Mouse (Mus musculus): ENCODE data around the gene Slc35f1. TPM values are rescaled to one million over a fixed set of nuclear protein-coding genes. Genes with fewer than 3 reads are reported as not detected.

The Slc35f1 gene
- total RNA-seq (2018; cell fraction: chromatin; rRNA removed) = not detected
- total RNA-seq (2018; cell fraction: cytosol; rRNA removed) = under 1 TPM in 1 of 26 experiments, not detected in 25; 0.03 TPM
- not detected for total RNA-seq (2018; cell fraction: nucleus; rRNA removed)
- polyA plus RNA-seq (2018) = not detected in 3 replicates

DNA sequence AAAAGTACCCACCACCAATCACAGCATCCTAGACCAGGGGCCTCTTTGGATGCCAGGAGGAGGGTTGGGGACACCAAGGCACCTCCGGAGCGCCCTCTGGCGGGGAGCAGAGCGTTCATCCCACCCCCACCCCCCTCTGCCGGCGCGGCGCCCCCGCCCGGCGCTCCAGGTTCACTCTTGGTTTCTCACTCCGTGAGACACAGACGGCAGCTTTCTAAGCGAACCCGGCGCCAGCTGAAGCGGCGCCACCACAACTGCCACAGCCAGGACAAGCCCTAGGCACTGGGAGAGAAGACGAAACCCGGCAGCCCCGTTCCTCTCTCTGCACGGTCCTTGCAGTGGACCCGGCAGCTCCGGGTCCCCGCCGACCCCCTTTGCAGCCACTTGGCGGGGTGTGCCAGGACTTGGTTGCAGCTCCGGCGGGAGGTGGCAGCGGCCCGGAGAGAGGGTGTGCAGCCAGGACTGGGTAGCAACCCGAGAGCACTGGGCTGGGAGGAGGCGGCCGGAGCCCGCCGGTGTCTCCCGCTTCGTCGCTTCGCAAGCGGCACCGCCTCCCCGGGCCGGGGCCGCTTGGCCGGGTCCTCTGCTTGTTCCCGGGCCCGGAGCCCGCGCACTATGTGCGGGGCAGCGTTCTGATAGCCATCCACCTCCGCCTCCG lies at the start of gene Slc35f1:
Gene Slc35f1, plus strand, starts transcription at position 200 of the 658 bp plus-strand sequence.
- 2% methylated on average over 45 of the region's 54 CpGs for WGBS (ENCODE audit: missing documents)
- H3K4me3 ChIP-seq (ENCODE audit: inconsistent target) = no peak within 1 kb of the TSS
- H3K79me2 ChIP-seq (ENCODE audit: inconsistent target) = no peaks in the 10 kb centered on the region
- no peak within 1 kb of the TSS for H3K27ac ChIP-seq
- no peaks in the 10 kb centered on the region for H3K36me3 ChIP-seq (ENCODE audit: inconsistent target)

DNA sequence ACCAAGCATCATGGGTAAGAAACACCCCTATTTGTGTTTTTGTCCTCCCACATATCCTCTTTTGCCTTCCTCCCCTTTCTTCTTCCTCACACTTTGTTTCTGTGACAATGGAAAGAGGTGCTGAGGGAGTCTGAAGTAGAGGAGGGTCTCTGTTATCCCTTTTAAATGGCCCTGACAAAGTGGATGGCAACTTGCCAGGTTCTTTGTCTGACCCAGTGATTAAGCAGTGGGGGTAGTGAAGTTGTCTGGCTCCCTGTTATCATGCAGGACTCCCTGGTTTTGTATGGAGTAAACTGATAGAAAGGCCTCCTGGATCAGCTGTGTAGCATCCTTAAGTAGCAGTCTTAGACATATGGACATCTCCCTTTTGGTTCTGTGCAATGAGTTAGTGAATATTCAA lies 19.1 kb upstream of the Slc35f1 start:
- no peak overlapping the region for H3K27ac ChIP-seq
- H3K79me2 ChIP-seq (ENCODE audit: inconsistent target) = no peaks in the 10 kb centered on the region
- no peaks in the 10 kb centered on the region for H3K36me3 ChIP-seq (ENCODE audit: inconsistent target)
- no peak overlapping the region for H3K4me3 ChIP-seq (ENCODE audit: inconsistent target)

DNA sequence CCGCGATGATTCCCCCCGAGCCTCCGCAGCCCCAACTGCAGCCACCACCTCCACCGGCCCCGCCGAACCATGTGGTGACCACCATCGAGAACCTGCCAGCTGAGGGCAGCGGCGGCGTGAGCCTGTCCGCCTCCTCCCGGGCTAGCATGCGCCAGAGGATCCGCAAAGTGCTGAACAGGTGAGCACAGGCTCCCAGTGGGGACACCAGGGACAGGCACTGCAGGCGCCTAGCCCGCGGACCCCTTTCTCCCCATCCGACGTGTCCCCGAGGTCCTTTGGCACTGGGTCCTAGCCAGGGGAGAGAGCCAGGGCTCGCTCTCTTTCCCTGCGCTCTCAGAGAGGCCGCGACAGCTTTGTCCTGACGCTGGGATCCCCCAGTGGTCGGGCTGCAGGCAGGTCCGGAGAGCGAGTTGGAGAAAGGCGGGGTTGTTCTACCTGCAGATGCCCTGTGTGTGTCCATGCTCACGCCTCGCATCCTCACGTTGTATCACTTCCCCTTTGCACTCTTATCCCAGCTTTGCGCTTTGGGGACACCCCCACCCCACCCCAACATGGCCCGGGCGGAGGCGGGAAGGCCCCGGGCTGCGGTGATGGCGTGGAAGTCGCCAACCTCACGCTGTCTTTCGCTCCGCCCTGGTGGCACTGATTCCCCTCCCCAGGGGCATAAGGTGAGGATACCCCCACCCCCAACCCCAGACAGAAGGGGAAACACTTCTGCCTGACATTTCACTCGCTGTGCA lies 829 bp downstream of the Slc35f1 start:
- no peaks in the 10 kb centered on the region for H3K79me2 ChIP-seq (ENCODE audit: inconsistent target)
- no peak overlapping the region for H3K4me3 ChIP-seq (ENCODE audit: inconsistent target)
- H3K36me3 ChIP-seq (ENCODE audit: inconsistent target) = no peaks in the 10 kb centered on the region
- no peak overlapping the region for H3K27ac ChIP-seq
- 6% methylated on average over 43 of the region's 45 CpGs for WGBS (ENCODE audit: missing documents)

DNA sequence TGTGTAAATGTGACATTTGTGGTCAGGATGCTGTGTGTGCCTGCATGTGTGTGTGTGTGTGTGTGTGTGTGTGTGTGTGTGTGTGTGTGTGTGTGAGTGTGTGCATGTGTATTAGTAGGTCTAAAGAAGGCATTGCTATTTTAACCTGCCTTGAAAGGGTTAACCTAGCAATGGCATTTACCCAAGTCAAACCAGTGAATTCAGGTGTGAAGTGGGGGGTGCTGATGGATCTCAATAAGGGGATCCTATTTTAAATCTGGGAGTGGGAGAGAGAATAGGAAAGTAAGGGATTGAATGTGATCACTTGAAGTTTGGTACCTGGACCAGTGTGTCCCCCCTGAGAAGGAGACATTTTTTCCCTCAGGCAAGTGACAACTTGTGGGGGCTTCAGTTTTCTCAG lies 13.4 kb downstream of the Slc35f1 start:
- Histone ChIP-seq H3K4me3 (ENCODE audit: inconsistent target) (no peak overlapping the region), H3K79me2 (ENCODE audit: inconsistent target) (no peaks in the 10 kb centered on the region), H3K27ac (no peak overlapping the region), H3K36me3 (ENCODE audit: inconsistent target) (no peaks in the 10 kb centered on the region)

DNA sequence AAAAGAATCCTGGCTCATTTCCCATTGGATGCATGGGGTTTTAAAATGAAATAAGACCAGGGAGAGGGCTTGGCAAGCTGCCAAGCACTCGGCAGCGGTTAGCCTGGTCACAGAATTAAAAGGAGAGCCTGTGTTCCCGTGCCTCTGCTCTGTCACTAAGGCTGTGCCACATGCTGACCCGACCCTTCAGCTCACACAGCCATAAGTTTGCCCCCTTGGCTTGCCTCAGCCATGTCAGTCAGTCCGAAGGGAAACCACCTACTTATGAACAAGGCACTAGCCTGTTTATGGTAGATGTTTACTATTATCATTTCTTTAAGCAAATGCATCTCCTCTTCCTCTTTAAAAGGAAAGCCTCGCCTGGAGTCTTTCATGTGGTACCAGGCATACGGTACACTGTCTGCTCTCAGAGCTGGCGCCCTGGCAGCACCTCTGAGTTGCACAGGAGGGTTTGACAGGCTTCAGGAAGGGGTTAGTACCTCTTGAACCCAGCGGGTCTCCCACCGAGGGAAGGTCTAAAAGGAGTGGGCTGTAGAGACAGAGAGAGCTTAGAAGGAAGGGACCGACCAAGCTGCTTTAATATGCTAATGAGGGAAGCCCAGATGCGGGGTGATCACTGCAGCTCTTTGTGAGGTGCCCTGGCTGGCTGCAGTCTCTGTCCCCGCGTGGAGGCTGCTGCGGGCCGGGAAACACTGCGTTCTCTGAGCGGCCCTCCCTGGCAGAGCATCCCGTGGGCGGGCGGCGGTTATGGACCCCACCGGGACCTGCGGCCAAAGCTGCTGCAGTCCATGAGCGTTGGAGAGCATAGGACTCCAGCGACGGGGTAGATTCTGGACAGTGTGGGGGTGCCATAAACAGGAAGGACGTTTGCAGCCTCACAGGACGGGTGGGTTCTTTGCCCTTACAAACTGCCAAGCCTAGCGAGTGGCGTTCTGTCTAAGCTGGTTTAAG lies 14.0 kb downstream of the Slc35f1 start:
- Histone ChIP-seq H3K79me2 (ENCODE audit: inconsistent target) (no peaks in the 10 kb centered on the region), H3K4me3 (ENCODE audit: inconsistent target) (no peak overlapping the region), H3K27ac (no peak overlapping the region), H3K36me3 (ENCODE audit: inconsistent target) (no peaks in the 10 kb centered on the region)
- WGBS (ENCODE audit: missing documents) = 2% methylated on average over 31 of the region's 31 CpGs

DNA sequence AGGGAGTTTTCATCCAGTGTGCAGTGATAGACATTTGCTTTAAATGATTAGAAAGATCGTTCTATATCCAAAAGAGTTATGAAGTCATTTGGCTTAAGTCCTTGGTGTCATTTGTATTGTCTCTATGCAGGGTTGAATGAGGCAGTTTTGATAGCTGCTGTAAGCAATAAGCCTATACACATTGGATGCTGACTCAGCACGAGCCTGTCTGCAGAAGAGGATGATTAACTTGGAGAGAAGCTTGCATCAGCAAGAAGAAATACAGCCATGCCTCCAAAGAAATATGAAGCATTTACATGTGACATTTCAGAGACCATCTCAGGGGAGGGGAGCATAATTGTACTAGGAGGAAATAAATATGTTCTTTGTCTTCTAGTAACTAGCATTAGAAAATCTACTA lies 19.1 kb downstream of the Slc35f1 start:
- Histone ChIP-seq H3K4me3 (ENCODE audit: inconsistent target) (no peak overlapping the region), H3K27ac (no peak overlapping the region), H3K79me2 (ENCODE audit: inconsistent target) (no peaks in the 10 kb centered on the region), H3K36me3 (ENCODE audit: inconsistent target) (no peaks in the 10 kb centered on the region)
- WGBS (ENCODE audit: missing documents) = 74% methylated on average over 2 of the region's 2 CpGs

DNA sequence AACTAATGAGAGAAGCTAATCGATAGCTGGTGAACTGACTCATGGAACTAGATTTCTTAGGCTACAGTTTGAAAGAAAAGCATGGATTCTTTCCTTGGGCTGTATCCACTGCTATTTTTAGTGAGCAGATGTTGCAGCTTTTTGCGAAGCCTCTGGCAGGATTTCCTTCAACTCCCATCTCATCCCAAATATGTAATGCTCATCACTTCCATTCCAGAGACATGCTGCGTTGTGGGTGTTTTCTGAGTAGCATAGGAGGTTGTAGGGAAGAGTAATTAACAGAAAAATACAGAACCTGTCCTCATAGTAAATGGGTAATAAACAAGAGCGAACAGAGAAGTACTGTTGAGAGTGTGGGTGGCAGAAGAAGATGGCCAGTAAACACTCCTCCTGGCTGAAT lies 21.8 kb downstream of the Slc35f1 start:
- Histone ChIP-seq H3K4me3 (ENCODE audit: inconsistent target) (no peak overlapping the region), H3K36me3 (ENCODE audit: inconsistent target) (no peaks in the 10 kb centered on the region), H3K79me2 (ENCODE audit: inconsistent target) (no peaks in the 10 kb centered on the region), H3K27ac (no peak overlapping the region)
- WGBS (ENCODE audit: missing documents) = 83% methylated on average over 4 of the region's 4 CpGs

DNA sequence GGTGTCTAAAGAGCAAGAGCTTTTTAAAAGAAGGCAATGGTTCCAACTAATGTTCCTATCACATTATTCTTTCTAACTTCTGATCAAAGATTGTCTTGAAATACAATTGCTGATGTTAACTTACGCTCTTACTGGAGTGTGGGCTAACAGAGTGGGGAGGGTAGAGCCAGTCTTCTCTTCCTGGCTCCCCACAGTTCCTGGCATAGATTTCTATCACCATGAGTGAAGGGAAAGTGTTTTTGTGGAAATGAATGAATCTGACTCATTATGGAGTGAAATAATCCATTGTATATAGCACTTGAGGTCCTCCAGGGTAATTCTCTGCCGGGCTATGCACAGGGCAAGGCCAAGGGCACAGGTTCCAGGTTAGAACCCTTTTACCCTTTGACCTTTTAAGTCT lies 24.2 kb downstream of the Slc35f1 start:
- H3K27ac ChIP-seq = no peak overlapping the region
- H3K4me3 ChIP-seq (ENCODE audit: inconsistent target) = no peak overlapping the region
- no peaks in the 10 kb centered on the region for H3K79me2 ChIP-seq (ENCODE audit: inconsistent target)
- no peaks in the 10 kb centered on the region for H3K36me3 ChIP-seq (ENCODE audit: inconsistent target)
- WGBS (ENCODE audit: missing documents) = 87% methylated on average over 2 of the region's 2 CpGs

DNA sequence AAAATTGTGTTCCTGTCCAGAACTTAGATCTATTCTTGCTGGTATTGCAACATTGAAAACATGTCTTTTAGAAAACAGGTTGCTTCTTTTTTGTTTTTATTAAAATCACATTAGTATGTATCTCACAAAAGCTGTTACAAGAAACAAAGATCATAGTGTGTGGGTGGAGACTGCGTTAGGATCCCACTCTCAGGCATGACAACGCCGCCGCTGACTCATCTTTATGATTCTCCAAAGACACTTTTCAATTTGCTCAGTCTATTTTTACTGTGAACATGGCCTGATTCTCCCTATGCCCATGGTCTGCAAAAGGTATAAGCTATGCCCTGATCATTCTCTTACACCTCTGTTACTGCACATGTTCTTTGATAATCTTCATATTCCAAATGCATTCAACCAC lies 24.8 kb downstream of the Slc35f1 start:
- H3K4me3 ChIP-seq (ENCODE audit: inconsistent target) = no peak overlapping the region
- H3K27ac ChIP-seq = no peak overlapping the region
- 90% methylated on average over 4 of the region's 4 CpGs for WGBS (ENCODE audit: missing documents)
- no peaks in the 10 kb centered on the region for H3K36me3 ChIP-seq (ENCODE audit: inconsistent target)
- H3K79me2 ChIP-seq (ENCODE audit: inconsistent target) = no peaks in the 10 kb centered on the region

DNA sequence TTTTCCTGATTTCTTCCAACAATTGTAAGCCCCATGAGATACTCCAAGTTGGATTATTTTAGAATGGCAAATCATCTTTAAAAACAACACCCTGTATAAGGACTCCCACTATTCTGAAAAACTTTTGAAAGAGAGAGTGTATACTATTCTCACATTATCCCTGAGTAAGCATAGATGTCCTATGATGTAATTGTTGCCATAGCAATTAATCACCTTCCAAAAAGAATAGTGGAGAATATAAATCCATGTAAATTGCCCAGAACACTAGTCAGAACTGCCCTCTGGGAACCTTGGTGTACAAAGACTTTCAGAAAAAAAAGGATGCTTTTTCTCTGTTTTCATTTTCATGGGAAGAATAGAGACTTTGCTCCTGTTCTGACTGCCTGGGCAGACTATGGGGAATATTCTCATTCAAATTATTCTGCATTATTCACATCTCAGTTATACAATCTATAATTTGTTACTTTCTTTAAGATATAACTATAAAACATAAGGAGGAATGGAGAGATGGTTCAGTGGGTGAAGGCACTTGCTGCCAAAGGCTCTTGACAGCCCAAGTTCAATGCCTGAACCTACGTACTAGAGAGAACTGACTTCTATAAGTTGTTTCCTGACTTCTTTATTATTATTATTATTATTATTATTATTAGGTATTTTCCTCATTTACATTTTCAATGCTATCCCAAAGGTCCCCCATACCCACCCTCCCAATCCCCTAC lies 28.0 kb downstream of the Slc35f1 start:
- 100% methylated on average over 1 of the region's 1 CpGs for WGBS (ENCODE audit: missing documents)
- no peak overlapping the region for H3K27ac ChIP-seq
- no peak overlapping the region for H3K4me3 ChIP-seq (ENCODE audit: inconsistent target)
- no peaks in the 10 kb centered on the region for H3K36me3 ChIP-seq (ENCODE audit: inconsistent target)
- H3K79me2 ChIP-seq (ENCODE audit: inconsistent target) = no peaks in the 10 kb centered on the region

DNA sequence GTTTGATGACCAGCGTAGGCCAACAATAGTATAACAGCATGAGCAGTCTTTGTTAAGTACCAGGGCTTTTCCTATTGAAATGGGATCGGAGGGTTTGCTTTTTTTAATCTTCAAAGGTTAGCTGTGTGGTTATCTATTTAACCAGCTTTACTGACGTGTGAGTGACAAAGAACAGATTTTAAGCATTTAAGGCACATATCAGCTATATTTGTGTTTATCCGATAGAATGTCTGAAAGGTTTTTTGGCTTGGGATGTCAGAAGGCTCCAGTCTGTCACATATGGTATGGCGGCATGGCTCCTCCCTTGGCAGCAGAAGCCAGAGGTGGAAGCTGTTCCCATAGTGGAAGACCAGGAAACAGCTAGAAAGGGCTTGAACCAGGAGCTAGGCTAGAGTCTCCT lies 36.3 kb downstream of the Slc35f1 start:
- WGBS (ENCODE audit: missing documents) = 85% methylated on average over 5 of the region's 5 CpGs
- Histone ChIP-seq H3K27ac (no peak overlapping the region), H3K79me2 (ENCODE audit: inconsistent target) (no peaks in the 10 kb centered on the region), H3K36me3 (ENCODE audit: inconsistent target) (no peaks in the 10 kb centered on the region), H3K4me3 (ENCODE audit: inconsistent target) (no peak overlapping the region)

DNA sequence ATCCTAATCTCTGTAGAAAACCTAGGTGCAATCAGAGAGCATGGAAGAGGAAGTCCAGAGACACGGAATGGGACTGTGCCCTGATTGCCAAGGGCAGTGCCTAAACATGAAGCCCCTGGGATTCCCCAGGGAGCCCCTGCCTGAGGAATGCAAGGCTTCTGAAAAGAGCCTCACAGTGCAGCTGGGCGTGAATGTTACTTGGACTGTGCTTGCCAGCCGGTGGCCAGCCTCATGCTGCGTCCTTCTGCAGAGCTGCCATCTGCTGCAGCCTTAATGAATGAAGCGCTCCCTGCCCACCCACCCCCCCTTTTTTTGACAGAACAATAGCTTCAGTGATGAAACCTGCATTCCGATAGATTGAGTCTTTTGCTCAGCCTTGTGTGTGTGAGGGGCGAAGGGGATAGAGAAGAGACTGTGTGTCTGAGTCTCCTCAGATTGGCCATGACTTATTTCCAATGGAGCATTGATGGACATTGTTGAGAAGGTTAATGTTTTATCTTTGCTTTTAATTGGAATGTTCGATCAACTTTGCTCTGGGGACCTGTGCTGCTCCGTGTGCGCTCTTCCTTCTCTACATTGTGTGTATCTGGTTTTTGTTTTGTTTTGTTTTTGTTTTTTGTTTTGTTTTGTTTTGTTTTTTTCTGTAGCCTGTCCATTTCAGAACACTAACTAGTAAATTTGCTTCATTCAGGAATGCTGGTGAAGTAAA lies 52.5 kb downstream of the Slc35f1 start:
- Histone ChIP-seq H3K27ac (no peak overlapping the region), H3K36me3 (ENCODE audit: inconsistent target) (no peaks in the 10 kb centered on the region), H3K4me3 (ENCODE audit: inconsistent target) (no peak overlapping the region), H3K79me2 (ENCODE audit: inconsistent target) (no peaks in the 10 kb centered on the region)
- WGBS (ENCODE audit: missing documents) = 40% methylated on average over 10 of the region's 10 CpGs

DNA sequence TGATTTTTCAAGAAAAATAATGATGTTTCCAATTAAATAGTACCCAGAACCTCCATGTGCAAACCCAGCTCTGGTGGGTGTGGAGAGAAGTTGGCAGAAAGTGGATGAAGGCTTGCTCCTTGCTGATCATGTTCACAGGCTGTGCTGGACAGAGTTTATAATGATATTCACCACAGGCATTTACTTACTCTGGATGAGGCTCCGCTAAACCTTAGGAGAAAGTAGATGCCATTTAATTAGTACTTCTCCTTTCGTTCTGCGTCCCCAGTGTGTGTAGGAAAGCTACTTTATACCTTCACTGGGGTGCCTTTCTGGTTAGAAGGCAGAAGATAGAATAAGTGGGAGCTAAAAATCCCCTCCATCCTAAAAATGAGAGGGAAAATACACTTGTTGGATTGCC lies 53.5 kb downstream of the Slc35f1 start:
- Histone ChIP-seq H3K27ac (no peak overlapping the region), H3K36me3 (ENCODE audit: inconsistent target) (no peaks in the 10 kb centered on the region), H3K4me3 (ENCODE audit: inconsistent target) (no peak overlapping the region), H3K79me2 (ENCODE audit: inconsistent target) (no peaks in the 10 kb centered on the region)
- 88% methylated on average over 3 of the region's 3 CpGs for WGBS (ENCODE audit: missing documents)
